Mouse (Mus musculus) lung, postnatal 0 days (tissue): ENCODE data around the gene Ticam1.

Experiments used
- CTCF ChIP-seq: IDR thresholded peaks from 2 replicates; pipeline ENCODE4 v1.5.1; 2016; ENCODE audit warnings: antibody characterized with exemption, mild to moderate bottlenecking
- EP300 ChIP-seq: IDR thresholded peaks from 2 replicates; pipeline ENCODE4 v1.6.1; 2016; ENCODE audit warnings: antibody characterized with exemption, mild to moderate bottlenecking, control low read depth

- no peak for TF ChIP-seq CTCF
- no peak for TF ChIP-seq EP300
These were observed 944 bp upstream of the Ticam1 start for GRCm38 (mm10) chr17:56277567-56277893.
